Mouse (Mus musculus): ENCODE data around the gene Tgfb1. TPM values are rescaled to one million over a fixed set of nuclear protein-coding genes. Genes with fewer than 3 reads are reported as not detected.
A peak's percentile ranks its signal among the peaks of the same experiment; 100 is the strongest.

Gene Tgfb1
- total RNA-seq, 2 experiments from 2014 or later: 42.2 to 286 TPM

DNA sequence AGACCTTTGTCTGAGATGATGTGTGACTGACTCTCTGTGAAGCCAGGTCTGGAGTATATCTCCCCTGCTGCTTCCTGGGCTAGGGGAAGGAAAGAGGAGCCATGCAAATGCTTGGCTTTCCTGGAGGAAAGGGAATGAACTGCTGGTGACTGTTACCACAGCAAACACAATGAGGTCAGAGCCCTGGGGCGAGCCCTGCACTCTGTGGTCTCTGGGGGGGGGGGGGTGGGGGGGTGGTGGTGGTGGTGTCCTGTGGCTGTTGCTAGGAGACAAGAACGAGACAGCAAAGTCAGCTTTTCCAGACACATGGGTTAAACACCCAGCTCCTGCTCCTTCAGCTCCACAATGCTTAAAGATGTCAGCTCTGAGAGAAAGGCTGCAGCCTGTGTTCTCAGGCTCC is 42.6 kb downstream of the Tgfb1 start:
- no peak for ATAC-seq (ENCODE audit: poor library complexity, severe bottlenecking)

DNA sequence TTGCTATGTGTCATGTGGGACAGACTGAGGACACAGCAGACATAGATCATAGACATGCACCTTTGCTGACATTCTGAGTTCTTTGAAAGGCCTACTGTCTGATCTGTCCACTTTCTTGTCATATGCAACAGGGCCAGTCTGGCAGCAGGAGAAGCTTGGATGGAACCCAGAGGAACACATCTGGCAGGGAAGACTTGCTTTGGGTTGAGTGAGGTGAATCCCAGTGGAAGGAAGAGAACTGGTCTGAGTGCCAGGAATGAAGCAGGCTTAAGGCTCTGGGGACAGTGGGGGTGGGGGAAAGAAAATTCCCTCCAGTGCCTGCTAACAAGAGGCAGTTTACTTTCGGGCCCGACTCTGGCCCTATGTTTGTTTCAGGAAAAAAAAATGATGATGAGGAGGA is 43.1 kb downstream of the Tgfb1 start:
- no peak for ATAC-seq (ENCODE audit: poor library complexity, severe bottlenecking)

DNA sequence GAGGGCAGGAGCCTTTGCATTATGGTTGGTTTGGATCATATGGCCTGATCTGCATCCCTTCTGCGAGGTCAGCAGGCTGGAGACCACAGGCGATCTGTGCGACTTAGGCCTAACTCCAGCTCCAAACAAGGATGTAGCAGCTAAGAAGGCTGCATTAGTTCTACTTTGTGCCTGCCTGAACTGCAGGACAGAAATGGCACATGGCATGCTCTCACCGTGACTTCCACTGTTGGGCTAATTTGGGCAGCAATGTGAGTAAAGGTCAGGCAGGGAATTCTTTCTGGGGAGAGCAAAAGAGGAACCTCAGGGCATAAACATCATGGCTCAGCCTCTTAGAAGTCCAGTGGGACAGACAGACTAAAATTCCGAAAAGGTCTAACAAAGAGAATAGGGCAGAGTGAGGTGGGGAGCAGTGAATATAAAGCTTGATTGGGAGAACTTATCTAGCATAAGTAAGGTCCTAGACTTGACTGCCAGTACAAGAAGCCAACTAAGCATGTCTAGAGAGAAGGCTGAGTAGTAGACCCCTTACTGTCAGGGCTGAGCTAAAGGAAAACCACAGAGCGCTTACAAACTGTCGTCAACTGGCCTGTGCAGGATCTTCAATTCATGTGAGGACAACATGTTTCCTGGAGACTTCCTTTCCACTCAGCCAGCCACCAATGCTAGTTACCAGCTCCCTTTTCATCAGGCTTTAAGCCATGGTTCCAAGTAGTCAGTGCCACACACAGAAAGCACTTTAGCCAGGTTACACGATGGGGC is 44.7 kb downstream of the Tgfb1 start:
- no peak for ATAC-seq (ENCODE audit: poor library complexity, severe bottlenecking)

DNA sequence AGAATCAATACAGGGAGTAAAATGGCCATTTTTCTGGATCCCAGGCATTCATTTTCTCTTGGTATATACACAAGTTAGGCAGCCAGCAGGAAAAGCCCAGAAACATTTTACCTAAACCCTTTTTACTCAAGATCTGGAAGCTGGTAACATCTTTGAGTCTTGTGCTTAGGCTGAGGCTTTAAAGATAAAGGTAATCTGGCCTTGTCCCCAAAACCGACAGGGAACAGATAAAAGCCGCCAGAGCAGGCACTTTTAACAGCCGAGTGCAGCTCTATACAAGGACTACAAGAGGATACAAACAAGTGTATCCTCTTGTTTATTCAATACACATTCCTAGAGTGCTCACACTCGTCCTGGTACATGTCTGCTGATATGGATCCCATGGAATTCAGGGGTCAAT is 48.2 kb downstream of the Tgfb1 start:
- ATAC-seq (ENCODE audit: poor library complexity, severe bottlenecking): no peak

DNA sequence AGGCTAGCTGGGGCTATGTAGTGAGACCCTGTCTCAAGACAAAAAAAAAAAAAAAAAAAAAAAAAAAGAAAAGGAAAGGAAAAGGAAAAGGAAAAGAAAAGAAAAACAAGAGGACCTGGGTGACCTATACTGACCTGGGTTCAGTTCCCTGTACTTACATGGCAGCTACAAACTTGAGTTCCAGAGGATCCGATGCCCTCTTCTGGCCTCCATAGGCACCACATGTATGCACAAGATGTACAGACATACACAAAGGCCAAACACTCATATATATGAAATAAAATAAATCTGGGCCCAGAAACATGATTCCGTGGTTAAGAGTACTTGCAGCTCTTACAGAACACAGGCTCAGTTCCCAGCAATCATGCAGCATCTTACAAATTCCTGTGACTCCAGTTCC is 50.1 kb downstream of the Tgfb1 start:
- ATAC-seq (ENCODE audit: poor library complexity, severe bottlenecking): 0 out of 2 replicates have a peak, but pooled peaks have one; percentile 40

DNA sequence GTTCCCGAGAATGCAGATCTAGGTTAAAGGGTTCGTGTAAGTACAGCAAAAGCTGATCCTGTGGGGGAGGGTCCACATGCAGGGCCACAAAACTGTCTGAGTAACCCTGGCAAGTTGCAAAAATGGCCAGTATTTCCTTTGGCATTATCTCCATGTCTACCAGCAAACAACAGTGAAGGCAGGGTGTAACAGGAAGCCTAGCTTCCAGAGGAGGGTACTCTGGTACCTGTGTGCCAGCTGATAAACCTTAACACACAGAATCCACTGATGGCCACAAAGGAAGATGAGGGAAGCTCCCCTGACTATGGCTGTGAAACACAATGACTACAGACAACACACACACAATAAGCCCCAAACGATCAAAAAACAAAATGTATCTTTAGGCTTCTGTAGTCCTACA is 51.5 kb downstream of the Tgfb1 start:
- ATAC-seq (ENCODE audit: poor library complexity, severe bottlenecking): no peak

DNA sequence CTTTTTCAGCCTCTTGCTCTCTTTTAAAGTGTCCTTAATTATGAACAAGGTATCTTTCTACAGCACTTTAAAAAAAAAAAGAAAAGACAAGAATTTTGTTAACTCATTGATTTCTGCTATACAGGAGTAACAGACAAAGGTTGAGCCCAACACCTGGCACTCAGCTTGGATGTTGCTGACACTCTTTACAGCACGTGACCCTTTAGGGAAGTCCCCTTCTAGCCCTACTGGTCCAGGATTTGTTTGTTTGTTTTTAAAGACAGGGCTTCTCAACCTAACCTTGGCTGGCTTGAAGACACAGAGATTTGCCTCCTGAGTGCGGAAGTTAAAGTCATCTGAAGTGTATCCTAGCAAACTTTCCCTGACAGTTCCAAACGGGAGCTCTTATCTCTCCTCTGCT is 60.0 kb downstream of the Tgfb1 start:
- ATAC-seq (ENCODE audit: poor library complexity, severe bottlenecking): no peak

DNA sequence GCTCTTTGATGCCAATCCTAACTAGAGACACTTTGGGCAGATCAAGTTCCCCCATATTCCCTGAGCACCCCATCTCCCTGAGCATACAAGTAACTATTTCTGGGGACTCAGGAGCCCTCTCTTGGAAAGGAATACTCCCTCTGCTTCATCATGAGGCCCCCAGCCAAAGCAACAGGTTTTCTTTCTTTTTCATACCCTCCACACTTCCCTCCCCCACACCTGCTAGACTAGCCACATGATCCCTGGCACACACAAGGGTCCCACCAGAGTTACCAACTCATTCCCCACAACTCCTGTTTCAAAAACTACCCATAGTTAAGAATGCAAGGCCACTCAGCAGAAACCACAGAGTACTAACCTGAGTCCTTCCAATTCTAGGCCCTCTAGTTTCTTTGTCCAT is 66.3 kb downstream of the Tgfb1 start:
- ATAC-seq (ENCODE audit: poor library complexity, severe bottlenecking): no peak

DNA sequence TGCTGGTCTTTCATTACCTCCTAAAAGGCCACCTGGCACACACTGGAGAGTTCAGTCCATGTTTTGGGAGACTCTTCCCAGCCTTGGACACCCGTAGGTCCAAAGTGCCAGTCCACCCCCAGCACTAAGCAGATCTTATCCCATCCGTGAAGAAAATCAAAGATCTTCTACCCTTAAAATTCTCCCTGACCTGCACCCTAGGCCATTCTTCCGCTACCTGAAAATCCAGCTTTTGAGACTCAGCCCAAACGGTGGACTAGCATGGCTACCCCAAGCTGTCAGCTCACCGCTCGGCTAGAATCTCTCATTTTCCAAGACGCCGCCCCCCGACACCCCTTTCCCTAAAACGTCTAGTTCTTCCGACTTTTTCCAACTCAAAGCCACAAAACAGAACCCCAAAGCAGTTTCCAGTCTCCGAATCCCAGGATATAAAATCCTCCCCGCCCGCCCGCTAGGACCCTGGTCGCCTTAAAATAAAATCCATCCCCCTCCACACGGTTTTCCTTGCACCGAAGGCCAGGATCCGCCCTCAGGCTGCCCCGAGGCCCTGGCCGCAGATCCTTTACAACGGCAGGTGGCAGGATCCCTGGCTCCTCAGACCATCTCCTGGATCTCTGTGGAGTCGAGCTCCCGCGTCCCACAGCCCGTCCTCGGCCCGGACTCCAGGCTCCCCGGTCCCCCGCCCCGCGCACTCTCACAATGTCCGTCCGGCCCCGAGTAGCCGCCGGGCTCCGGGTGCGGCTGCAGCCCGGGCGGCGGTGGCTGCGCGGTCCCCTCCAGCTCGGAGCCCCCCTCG is 67.0 kb downstream of the Tgfb1 start:
- no peak for ATAC-seq (ENCODE audit: poor library complexity, severe bottlenecking)

DNA sequence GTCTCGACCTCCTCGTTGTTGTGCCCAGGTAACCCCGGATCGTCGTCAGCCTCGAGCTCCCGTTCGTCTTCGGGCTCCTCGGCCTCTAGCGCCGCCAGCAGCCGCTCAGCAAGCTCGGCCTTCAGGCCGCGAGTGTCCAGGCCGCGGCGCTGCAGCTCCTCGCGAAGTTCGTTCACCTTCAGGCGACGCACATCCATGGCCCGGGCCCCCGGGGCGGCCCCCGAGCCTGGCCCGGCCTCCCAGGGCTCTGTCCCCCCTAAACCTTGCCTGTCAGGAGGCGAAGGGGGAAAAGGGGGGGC is 67.6 kb downstream of the Tgfb1 start:
- ATAC-seq (ENCODE audit: poor library complexity, severe bottlenecking): no peak

Other genes with a start within 250 kb of the Tgfb1 start
- gene Ceacam1, start 209.4 kb upstream of the Tgfb1 start, total RNA-seq (2015): 309 and 334 TPM in 2 replicates
- 89.9 and 122 TPM in 2 replicates for gene Ceacam1, start 209.4 kb upstream of the Tgfb1 start, total RNA-seq (2017)
- 0.16 and 0.46 TPM in 2 replicates for gene Ceacam2, start 147.1 kb upstream of the Tgfb1 start, total RNA-seq (2015)
- gene Ceacam2, start 147.1 kb upstream of the Tgfb1 start, total RNA-seq (2017): 0.04 TPM in 1 of 2 replicates, not detected in the other
- not detected in 2 replicates for gene Erich4, start 71.1 kb upstream of the Tgfb1 start, total RNA-seq (2015)
- not detected in 2 replicates for gene Erich4, start 71.1 kb upstream of the Tgfb1 start, total RNA-seq (2017)
- gene Dmac2, start 67.6 kb upstream of the Tgfb1 start, total RNA-seq (2015): 18.7 and 19.8 TPM in 2 replicates
- gene Dmac2, start 67.6 kb upstream of the Tgfb1 start, total RNA-seq (2017): 29.5 and 36.7 TPM in 2 replicates
- gene B3gnt8, start 60.3 kb upstream of the Tgfb1 start, total RNA-seq (2015): 18.3 and 18.4 TPM in 2 replicates
- 27.0 and 34.3 TPM in 2 replicates for gene B3gnt8, start 60.3 kb upstream of the Tgfb1 start, total RNA-seq (2017)
- 40.4 TPM in 2 replicates for gene Bckdha, start 28.0 kb upstream of the Tgfb1 start, total RNA-seq (2015)
- gene Bckdha, start 28.0 kb upstream of the Tgfb1 start, total RNA-seq (2017): 39.9 and 50.1 TPM in 2 replicates
- gene Exosc5, start 27.8 kb upstream of the Tgfb1 start, total RNA-seq (2015): 31.5 and 33.7 TPM in 2 replicates
- 19.4 and 20.9 TPM in 2 replicates for gene Exosc5, start 27.8 kb upstream of the Tgfb1 start, total RNA-seq (2017)
- gene Tmem91, start 11.8 kb upstream of the Tgfb1 start, total RNA-seq (2015): 0.68 and 0.91 TPM in 2 replicates
- not detected in 2 replicates for gene Tmem91, start 11.8 kb upstream of the Tgfb1 start, total RNA-seq (2017)
- gene B9d2, start 6.2 kb upstream of the Tgfb1 start, total RNA-seq (2015): 24.8 and 32.0 TPM in 2 replicates
- gene B9d2, start 6.2 kb upstream of the Tgfb1 start, total RNA-seq (2017): 26.7 and 44.6 TPM in 2 replicates
- 30.5 and 30.9 TPM in 2 replicates for gene Ccdc97, start 32.1 kb downstream of the Tgfb1 start, total RNA-seq (2015)
- gene Ccdc97, start 32.1 kb downstream of the Tgfb1 start, total RNA-seq (2017): 18.3 and 22.9 TPM in 2 replicates
- gene Hnrnpul1, start 67.8 kb downstream of the Tgfb1 start, total RNA-seq (2015): 134 and 143 TPM in 2 replicates
- gene Hnrnpul1, start 67.8 kb downstream of the Tgfb1 start, total RNA-seq (2017): 121 and 148 TPM in 2 replicates
- 7.7 and 8.0 TPM in 2 replicates for gene Axl, start 101.7 kb downstream of the Tgfb1 start, total RNA-seq (2015)
- 5.7 and 7.6 TPM in 2 replicates for gene Axl, start 101.7 kb downstream of the Tgfb1 start, total RNA-seq (2017)
- 0.21 TPM in 1 of 2 replicates, not detected in the other for gene Cyp2s1, start 129.9 kb downstream of the Tgfb1 start, total RNA-seq (2015)
- gene Cyp2s1, start 129.9 kb downstream of the Tgfb1 start, total RNA-seq (2017): not detected in 2 replicates
- not detected in 2 replicates for gene Cyp2b10, start 210.6 kb downstream of the Tgfb1 start, total RNA-seq (2015)
- not detected in 2 replicates for gene Cyp2b10, start 210.6 kb downstream of the Tgfb1 start, total RNA-seq (2017)